Mouse (Mus musculus) cerebellum, postnatal 25 days (tissue): ENCODE data around the gene Spindoc.

Experiments
- DNase-seq, 2 experiments: peaks; one replicate each; pipeline ENCODE4 v3.0.0; 2021; ENCODE audit warnings: mixed read lengths in 2 of 2

Gene Spindoc

DNA sequence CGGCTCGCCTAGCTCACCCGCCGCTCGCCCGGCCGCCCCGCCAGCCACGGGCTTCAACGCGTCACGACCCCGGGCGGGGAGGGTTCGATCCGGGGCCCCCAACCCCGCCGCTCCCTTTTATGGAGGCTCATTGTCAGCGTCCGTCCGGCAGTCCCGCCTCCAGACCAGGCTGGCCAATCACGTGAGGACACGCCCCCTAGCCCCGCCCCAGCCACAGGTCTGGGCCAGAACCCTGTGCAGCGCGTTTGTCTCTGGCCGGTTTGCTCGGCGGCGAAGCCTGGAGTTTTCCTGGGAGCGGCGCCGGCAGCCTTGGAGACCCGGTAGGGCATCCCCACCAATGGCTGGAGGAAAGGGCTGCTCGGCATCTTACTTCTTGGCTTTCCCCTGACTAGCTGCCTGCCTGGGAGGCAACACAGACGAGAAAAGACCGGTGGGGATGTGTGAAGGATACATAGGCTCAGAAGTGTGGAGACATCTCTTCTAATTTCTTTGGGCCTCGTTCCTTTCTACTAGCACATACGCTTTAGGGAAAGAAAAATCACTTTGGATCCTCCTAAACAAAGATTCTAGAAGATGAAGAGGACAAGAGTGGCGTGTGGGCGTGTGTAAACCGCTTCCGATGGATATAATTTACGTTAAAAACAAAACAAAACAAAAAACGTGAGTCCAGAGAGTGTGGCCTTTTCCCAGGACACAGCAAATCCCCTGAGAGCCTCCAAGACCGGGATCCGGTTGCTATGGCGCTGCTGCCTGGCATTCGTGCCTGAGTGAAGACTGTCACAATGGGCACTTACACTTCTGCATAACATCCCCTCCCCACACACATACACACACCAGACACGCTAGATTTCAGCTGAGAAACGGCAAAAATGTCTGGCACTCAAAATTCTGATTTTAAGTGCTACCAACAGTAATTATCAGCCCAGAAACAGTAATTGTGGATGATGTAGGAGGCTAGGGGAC lies at the start of gene Spindoc:
Gene Spindoc (minus strand): TSS at position 92 of the 963 bp plus-strand sequence.
- DNase-seq, result peak; percentile 100

DNA sequence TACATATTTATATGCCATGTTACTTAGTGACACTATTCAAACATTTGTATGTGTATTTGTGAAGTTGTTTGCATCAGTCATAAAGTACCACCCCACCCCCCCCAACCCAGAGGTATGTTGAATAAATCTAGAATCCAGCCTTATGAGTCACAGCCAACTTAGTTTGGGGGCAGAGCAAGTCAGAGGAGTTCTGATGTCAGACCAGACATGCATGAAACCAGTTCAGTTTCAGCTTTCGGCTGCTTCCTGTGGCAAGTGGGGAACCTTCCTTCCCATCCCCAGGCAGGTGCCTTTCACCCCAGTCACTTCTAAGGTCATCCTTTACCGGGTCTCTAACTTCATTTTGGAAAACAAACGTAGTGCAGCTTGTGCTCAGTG lies 42.6 kb upstream of the Spindoc start:
- no peak for DNase-seq

DNA sequence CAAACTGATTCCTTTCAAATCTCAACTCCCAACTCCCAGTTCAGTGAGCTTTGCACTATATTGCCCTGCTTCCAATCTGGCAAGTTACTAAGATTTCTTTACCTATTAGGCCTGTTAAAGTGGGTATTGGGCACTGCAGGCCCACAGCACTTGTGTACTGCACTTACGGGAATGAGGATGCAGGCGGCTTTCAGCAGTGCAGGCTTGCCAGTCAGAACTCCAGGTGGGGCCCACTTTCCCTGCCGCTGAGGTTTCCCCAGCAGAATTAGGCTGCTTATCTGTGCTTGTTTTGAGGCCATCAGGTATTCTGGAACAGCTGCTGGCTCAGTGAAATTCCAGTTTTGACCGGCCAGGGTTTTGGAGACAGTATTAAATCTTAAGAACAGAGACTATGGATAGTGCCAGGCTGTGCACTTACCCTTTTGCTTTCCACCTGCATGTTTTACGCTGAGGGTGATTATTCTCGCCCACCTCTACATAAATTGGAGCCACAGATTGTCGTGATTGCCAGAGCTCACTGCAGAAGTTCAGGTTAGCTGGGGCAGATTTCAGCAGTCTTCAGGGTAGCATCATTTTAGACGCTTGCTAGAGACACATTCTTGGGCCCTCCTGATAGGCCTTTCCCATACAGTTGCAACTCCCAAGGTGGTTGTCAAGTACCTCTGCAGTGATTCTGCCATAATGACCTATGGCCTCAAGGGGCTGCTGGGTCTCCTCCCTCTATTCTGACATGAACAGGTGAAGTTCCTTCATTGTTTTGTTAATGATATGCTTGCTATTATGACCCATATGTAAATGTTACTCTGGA lies 42.0 kb upstream of the Spindoc start:
- DNase-seq, result no peak

DNA sequence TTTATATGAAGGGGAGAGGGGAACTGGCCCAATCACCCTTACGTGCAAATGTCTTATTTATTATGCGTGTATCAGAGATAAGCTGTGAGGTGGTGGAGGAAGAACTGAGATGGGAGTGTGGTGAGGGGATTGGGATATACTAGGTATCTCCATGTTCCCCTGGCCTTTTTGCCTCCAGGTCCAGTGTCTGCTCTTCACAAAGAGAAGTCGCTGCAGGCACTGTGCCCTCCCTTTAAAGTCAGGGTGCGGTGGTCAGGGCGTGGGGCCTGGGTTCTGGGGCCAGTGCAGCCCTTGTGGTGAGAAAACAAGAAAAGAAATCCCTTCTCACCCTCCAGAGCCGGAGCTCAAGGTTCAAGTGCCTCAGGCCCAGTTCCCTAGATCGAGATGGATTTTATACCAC lies 41.3 kb upstream of the Spindoc start:
- no peak for DNase-seq

DNA sequence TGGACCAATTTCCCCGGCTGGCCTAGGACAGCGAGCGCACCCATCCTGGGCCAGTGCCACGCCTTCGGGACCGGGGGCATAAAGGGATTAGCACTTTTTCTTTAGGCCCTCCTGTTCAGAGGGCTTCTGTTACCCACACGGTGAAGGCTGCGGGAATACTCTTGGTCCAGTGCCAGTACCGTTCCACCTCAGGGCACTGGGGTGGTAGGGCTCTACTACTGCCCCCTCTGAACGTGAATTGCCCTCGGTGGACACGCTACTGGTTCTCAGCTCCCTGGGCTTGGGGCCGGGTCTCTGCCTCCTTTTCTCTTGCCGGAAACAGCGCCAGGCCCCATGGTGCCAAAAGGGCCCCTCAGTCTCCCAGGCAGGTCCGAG lies 40.8 kb upstream of the Spindoc start:
- no peak for DNase-seq

DNA sequence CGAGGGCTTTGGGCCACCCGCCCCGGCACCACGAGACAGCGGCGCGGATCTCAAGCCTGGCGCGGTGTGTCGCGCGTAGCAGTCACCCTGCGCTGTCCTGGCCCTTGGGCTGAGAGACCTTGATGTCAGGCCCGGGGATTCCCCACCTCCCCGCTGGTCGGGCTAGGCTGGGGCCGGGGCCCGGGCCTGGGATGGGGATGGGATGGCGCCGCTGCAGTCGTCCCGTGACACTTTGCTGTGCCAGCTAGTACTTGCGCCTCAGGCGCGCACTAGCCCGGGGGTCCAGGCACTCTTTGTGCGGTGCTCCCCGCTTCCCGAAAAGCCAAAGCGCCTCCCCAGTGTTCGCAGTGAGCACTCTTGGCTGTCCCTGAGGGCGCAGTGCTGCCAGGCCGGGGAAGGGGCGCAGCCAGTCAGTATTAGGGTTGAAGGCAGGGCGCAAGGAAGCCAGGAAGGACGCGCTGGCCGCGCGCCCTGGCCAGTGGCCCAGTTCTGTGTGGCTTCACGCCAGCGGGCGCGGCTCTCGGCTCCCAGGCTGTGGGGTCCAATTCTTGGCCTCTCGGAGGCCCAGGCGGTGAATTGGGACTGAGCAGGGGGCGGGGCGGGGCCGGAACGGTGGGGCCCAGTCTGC lies 40.3 kb upstream of the Spindoc start:
- peak; percentile 89 to 90 for DNase-seq

DNA sequence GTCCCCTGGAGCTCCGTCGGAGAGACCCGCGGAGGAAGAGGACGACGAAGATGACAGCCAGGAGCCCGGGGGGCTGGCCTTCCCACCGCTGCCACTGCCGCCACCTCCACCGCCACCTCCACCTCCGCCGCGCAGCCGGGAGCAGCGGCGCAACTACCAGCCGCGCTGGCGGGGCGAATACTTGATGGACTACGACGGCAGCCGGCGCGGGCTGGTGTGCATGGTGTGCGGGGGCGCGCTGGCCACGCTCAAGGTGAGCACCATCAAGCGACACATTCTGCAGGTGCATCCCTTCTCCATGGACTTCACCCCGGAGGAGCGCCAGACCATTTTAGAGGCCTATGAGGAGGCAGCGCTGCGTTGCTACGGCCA lies 39.8 kb upstream of the Spindoc start:
- no peak for DNase-seq

DNA sequence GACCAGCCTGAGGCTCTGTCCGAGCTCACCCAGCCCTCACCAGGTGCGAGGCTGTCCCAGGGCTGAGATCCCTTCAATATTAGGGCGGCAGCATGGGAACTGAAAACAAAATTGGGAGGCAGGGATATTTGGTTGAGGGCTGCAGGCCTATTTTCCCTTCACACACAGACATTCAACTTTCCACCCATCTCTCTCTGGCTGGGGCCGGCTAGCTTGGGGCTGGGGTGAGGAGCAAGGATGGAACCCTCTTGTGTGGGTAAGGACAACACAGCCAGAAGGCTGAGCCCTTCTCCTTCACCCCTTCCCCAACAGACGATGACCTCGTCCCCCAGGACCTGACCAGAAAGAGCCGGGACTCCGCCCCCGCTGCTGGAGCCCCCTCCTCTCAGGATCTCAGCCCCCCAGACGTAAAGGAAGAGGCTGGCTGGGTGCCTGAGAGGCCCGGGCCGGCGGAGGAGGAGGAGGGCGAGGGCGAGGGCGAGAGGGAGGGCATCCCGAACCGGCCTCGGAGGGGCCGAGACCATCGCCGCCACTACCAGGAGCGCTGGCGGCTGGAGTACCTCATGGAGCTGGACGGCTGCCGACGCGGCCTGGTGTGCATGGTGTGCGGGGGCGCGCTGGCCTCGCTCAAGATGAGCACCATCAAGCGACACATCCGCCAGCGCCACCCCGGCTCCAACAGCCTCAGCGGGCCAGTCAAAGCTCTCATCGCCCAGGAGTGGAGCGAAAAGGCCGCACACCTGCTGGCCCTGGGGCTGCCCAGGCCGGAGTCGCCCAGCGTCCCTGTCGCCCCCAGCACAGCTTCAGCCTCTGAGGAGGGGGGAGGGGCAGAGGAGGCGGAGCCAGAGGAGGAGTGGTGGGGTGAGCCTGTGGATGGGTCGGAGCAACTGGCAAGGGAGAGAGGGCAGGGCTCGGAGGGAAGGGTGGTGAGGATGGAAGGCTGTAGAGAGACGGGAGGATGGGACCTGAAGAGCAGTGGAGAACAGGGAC lies 39.1 kb upstream of the Spindoc start:
- peak; percentile 69 to 78 for DNase-seq

DNA sequence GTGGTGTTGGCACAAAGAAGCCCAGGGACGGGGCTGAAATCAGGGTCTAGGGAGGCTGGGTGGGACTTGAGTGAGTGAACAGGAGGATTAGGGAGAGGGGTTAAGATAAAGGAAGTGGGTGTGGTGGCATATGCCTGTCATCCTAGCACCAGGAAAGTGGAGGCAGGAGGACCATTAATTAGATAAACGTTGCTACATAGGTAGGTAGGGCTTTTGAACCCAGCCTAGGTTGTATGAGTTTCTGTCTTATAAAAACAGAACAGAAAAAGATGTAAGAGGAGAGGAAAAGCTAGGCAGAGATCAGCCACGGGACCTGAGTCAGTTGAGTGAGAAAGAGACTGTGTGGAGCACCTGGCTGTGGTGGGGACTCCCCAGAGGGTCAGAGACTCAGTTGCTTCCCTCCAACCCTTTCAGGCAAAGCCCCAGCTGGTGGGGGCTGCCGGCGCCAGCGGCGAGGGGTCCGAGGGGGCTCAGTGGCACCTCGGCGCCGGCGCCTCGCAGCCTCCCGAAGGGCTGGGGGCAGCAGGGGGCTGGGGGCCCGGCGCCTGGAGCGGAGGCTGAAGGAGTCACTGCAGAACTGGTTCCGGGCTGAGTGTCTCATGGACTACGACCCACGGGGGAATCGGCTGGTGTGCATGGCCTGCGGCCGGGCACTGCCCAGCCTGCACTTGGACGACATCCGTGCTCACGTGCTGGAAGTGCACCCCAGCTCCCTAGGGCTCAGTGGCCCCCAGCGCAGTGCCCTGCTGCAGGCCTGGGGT lies 38.2 kb upstream of the Spindoc start:
- DNase-seq, result no peak

DNA sequence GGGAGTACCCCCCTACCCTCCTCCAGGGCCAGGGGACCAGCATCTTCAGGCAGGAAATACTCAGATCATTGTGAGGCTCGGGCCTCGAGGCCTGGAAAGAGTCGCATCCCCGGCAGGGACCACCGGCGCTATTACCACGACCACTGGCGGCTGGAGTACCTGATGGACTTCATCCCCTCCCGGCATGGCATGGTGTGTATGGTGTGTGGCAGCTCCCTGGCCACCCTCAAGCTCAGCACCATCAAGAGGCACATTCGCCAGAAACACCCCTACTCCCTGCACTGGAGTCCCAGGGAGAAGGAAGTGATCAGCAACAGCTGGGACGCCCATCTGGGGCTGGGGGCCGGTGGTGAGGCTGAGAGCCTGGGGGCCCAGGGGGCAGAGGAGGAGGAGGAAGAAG lies 37.3 kb upstream of the Spindoc start:
- no peak for DNase-seq

DNA sequence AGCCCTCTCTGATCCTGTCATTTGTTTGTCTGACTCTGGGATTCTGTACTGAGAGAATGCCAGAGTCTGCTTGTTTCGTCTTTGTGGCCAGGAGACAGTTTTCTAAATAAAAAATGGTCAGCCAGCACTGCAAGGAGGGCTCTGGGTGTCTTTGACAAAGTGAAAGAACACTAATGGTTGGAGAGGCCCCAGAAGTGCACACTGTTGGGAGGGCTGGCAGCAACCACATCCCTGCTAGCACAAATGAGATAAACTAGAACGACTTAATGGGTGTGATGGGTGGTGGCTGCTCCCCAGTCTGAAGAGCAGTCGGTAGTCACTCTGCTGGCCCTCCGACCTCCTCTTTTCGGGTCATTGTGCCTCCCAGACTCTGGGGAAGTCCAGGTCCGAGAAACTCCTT lies 36.3 kb upstream of the Spindoc start:
- no peak for DNase-seq

DNA sequence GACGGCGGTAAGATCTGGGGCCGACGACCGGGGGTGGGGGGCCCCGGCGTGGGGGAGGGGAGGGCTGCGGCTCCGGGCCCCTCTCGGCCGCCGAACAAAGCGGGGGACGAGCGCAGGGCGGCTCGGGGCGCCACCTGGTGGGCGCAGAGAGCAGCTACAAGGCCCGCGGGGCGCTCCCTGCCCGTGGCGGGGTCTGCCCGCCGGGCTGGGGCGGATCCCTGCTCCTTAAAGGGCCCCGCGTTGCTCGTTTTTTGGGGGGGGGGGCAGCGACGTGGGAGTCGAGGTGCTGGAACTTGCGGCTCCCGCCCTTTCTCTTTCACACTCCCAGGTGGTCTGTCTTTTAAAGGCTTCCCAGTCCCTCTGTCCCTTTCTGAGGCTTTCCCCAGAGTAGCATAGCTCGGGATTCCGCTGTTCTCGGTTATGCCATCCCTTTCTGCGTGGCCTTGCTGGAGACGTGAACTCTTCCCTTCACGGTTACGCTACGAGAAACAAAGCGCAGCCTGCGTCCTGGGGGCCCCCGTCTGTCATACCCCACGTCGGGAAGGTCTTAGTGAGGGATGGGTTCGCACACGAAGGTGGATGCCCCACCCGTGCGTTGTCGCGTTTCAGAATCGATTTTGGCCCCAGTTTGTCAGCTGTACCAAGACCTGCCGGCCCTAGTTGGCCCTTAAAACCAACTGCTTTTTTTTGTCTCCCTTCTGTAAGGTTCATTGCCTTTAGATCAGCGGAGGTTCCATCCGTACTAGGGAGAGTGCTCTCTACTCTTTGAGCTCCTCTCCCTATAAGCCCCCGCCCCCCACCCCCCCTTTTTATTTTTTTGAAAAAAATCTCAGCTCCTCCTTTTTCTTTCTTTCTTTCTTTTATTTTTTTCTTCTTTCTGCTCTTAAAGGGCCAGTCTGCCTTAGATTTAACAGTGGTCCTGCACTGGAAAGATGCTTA lies 35.4 kb upstream of the Spindoc start:
- DNase-seq, result peak; percentile 88 to 91

DNA sequence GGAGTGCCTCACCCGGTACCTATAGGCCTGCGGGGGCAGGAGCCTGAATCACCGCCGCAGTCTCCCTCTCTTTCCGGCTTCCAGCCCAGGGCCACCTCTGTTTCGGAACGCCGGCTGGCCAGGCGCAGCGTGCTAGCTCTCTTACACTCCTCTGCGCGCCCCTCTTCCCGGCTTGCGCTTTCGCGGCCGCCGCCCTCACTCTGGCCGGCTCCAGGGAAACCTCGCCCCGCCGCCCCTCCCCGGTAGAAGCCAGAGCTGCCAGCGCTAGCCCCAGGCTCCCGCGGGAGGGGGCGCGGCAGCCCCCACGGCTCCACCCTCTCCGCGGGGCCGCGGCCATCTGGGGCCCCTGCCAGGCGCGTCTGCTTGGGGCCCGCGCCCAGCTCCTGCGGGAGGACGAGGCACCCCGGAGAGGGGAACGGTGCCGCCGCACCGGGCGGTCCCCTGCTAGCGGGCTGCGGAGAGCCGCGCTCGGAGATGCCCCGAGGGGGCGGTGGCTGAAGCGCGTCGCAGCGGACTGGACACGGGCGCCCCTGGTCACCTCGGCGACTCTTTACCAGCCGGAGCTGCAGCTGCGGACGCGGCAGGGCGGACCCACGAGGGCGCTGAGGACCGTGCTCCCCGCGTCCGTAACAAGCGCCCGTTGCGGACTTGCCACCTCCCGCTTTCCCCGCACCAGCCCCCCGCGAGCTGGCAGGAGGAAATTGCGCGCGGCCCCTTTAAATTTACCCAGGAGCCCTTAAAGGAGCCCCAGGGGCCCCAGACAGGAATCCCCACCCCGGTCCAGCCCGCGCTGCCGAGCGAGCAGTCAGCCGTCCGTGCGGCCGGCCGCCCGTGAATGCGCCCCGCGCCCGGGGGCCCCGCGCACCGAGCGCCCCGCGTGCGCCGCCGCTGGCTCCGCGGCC lies 34.3 kb upstream of the Spindoc start, which contains the start of gene 2700081O15Rik:
Gene 2700081O15Rik (plus strand): TSS at position 792 of the 902 bp plus-strand sequence.
- DNase-seq, result peak; percentile 80 to 84

DNA sequence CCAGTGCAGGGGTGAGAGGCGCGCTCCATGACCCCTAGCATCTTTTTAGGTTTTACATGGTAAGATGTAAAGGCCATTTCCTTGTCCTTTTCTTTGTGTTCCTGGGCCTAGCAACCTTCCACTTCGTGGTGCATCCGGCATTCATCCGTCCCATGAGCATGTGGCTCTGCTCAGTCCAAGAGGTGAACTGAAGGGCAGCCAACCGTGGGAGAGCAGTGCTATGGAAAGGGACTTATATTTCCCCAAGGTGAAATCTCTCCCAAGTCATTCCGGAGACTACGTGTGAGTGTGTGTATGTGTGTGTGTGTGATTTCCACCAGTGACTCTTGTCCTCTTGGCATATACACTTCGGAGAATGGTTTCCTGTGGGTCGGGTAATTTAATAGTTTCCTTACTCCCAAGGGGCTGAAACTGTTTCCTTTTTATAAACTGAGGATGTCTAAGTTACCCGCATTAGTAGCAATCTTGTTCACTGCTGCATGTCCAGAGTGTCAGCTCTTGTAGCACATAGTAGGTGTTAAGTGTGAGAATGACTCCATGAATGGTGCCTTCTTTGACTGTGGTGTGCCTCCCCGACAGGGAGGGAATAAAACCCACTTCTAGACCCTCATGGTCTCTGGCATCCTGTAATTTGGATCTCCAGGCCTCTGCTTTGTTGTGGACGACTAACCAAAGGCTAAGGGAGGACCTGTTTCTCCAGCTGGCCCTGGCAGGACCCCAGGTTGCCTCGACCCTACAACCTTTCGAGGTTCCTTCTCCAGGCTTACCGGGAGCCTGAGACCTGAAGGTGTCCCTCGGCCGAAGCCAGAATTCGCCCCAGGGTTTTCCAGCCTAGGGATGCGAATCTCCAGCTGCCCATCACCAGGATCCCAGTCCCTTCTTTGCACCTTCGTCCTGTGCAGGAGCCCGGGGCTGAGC lies 33.4 kb upstream of the Spindoc start:
- no peak for DNase-seq

DNA sequence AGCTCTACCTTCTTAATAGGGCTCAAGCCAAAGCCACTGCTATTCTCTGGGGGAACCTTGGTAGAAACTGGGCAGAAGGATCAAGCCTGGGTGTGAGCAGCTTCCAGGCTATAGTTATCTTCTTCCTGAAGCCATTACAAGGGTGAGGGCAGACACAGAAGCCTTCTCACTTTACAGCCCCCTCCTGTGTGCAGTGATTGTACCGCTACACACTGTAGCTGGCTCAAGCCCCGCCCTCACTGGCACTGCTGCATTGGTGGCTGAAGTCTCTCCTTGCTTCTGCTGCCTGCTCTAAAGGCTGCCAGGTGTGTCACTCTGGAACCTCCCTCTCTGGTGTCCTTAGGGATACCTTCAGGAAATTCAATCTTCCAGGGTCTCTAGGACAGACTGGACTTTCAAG lies 29.6 kb upstream of the Spindoc start:
- DNase-seq, result no peak

DNA sequence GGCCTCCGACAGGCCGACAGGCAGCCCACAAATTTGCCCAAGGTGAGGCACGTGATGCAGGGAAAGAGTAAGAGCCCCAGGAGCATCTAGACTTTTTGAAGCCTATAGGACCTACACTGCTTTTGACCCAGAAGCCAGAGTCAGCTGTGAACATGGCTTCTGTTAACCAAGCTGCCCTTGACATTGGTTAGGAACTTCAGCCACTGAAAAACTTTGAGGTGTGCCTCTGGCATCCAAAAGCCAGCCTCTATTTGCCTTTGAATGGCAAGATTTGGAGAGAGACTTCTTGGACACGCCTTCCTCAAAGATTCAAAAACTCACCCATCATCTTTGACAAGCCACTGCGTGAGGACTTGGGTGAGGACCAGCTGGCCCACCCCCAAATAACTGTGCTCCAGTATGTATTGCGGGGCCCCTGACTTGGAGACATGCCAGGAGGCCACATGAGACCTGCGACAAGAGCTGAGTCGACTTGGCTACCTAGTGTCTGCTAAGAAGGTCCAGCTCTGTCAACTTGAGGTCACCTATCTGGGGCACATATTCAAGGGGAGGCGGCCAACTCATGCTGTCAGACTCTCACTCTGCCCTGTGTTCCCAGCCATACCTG lies 21.9 kb upstream of the Spindoc start:
- DNase-seq, result no peak

DNA sequence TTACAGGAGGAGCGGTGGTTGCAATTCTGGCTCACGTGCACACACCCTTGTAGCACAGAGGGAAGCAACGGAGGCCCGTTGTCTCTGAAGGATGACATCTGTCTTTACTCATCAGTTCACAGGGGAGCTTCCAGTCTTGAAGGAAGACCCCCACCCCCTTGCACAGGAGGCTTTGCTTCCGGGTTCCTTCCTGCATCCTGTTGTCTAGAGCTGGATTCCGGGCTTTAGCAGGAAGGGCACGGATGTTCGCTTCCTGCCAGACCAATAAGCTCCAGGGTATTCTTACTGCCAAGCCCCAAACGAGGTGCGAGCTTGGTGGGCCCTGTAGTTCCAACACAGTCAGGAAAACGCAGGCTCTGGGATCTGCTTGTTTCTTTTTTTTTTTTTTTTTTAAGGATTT lies 17.8 kb upstream of the Spindoc start:
- no peak for DNase-seq
